Mouse (Mus musculus) heart, embryonic 15.5 days (tissue): ENCODE data around the gene Tpk1. TPM values are rescaled to one million over a fixed set of nuclear protein-coding genes. Genes with fewer than 3 reads are reported as not detected.

Source experiments
- ATAC-seq: fragments of 200-750 bp; cut with Nextera tagmentation; replicated peaks from 2 replicates; pipeline ENCODE4 v1.8.0; 2017; ENCODE audit warnings: low read depth, moderate TSS enrichment; ENCODE audit not compliant: insufficient number of reproducible peaks, insufficient read depth, low FRiP score
- H3K27ac ChIP-seq: fragments of 300-500 bp; sonication (generic); 2 replicates; pipeline ENCODE4 v1.5.1; 2015; ENCODE audit warnings: mild to moderate bottlenecking, inconsistent platforms
- H3K27me3 ChIP-seq: fragments of 300-500 bp; sonication (generic); 2 replicates; pipeline ENCODE4 v1.6.1; 2015; ENCODE audit warnings: inconsistent platforms
- H3K36me3 ChIP-seq: fragments of 300-500 bp; sonication (generic); 2 replicates; pipeline ENCODE4 v1.6.1; 2015; ENCODE audit warnings: mild to moderate bottlenecking, inconsistent platforms
- H3K4me1 ChIP-seq: fragments of 300-500 bp; sonication (generic); replicated peaks from 2 replicates; pipeline ENCODE4 v1.6.1; 2015; ENCODE audit warnings: inconsistent platforms
- H3K4me2 ChIP-seq: fragments of 300-500 bp; sonication (generic); 2 replicates; pipeline ENCODE4 v1.6.1; 2015; ENCODE audit warnings: inconsistent platforms, mild to moderate bottlenecking, moderate library complexity
- H3K4me3 ChIP-seq: fragments of 300-500 bp; sonication (generic); 2 replicates; pipeline ENCODE4 v1.5.1; 2015; ENCODE audit warnings: mild to moderate bottlenecking, inconsistent platforms
- H3K9ac ChIP-seq: fragments of 300-500 bp; sonication (generic); 2 replicates; pipeline ENCODE4 v1.6.1; 2015; ENCODE audit warnings: mild to moderate bottlenecking, inconsistent platforms
- H3K9me3 ChIP-seq: fragments of 300-500 bp; sonication (generic); replicated peaks from 2 replicates; pipeline ENCODE4 v1.6.1; 2016; ENCODE audit warnings: inconsistent platforms
- WGBS: fragments of 180-500 bp; shearing (Covaris S2); methylation state at CpG from one replicate; pipeline ENCODE4 v1.1.7; 2015; ENCODE audit warnings: mixed read lengths; 5-methylcytosine and 5-hydroxymethylcytosine counted together
- polyA plus RNA-seq: library from polyadenylated mRNA; unstranded; fragments of >200 nt; fragmentation: Nextera tagmentation; extraction: Ambion mirVana; gene quantifications from 2 replicates; pipeline ENCODE4 v1.2.1, GENCODE M21; 2015

The Tpk1 gene
- polyA plus RNA-seq, 1 experiment from 2014 or later: 6.6 TPM

DNA sequence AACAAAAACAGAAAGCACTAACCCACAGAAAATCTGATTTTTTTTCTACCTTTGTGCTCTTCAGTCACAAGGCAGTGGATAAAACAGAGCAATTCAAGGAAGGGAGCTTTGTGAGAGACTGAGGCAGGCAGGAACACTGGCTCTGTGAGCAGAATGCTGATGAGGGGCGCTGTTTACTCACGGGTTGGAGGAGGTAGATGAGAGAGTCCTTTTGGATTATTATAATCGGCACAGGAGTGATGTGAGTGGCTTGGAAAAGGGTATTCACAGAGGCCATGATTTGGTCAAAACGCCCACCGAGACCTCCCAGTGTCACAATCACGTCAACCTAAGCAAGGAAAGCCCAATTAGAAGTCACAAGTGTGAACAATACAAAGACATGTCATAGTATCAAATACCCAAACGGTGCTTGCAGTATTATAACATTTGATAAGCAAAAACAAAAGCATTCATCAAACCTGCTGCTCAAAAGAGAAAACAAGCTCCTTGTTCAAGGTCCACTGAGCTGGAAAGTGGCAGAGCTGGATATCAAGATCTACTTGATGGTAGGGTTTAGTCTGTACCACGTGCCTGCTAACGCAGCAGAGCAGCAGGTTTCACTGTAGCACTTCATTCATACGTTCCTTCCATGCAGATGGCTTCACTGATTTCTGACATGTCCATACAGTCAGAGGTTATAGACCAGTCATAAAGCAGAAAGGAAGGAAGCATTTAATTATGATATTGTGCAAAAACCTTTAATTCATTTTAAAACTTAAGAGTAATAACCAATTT lies 197.1 kb downstream of the Tpk1 start:
- WGBS: 80% methylated on average over 10 of the region's 10 CpGs
- no peaks in the 10 kb centered on the region for H3K9me3 ChIP-seq
- no peak for ATAC-seq
- H3K4me2 ChIP-seq: no peak overlapping the region
- H3K4me3 ChIP-seq: no peak overlapping the region
- H3K27me3 ChIP-seq: no peaks in the 10 kb centered on the region
- H3K27ac ChIP-seq: no peak overlapping the region
- H3K9ac ChIP-seq: no peak overlapping the region
- no peaks in the 10 kb centered on the region for H3K36me3 ChIP-seq
- H3K4me1 ChIP-seq: no peaks in the 10 kb centered on the region

DNA sequence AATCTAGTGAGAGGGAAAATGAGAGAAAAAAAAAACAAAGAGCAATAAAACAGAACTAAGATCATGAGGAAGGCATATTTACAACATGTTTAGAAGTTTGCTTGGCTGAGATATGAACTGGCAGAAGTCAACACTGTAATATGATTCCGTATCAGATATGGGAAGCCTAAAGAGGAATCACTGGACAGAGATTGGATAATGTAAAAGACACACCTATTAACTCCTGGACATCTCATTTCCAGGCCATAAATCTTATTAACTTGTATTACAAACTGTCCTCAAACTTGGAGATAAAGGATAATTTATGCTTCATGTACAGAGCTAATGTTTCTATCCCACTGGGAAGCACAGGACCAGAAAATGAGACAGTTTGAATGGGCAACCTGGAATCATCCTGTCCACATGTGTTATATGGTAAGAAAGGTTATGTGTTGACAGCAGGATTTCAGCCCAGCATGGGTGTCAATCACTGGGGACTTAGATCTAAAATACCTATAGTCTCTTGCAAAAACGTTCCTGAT lies 203.2 kb downstream of the Tpk1 start:
- Histone ChIP-seq H3K27me3 (no peaks in the 10 kb centered on the region), H3K9ac (no peak overlapping the region), H3K4me2 (no peak overlapping the region), H3K27ac (no peak overlapping the region), H3K36me3 (no peaks in the 10 kb centered on the region), H3K4me3 (no peak overlapping the region), H3K4me1 (no peaks in the 10 kb centered on the region), H3K9me3 (no peaks in the 10 kb centered on the region)
- no peak for ATAC-seq
- WGBS: 70% methylated on average over 2 of the region's 2 CpGs

DNA sequence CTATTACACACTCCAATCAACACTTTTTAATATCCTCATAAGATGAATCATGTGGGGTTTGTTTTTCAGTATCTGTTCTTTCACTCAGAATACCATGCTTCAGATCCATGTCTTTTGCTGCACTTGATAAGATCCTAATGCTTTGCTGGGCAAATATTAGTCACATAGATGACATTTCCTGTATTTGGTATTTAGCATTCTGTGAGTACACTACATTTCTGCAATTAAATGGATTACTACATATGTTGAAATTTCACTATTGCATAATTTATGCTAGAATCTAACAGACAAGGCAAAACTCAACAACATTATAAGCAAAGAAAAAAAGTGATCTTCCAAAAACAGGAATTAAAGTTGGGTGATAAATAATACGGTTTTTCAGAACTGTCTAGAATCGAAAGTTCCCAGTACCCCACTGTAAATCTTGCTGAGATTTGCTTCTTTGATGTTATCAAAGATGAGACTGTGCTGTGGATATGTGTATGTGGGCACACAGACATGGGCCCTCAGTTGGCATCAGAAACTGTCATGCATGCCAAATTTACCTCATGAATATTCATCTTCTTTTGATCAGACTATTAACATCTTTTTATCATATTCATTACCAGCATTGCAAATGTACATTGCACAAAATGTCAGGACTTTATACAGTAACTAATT lies 203.8 kb downstream of the Tpk1 start:
- WGBS: 74% methylated on average over 2 of the region's 2 CpGs
- H3K36me3 ChIP-seq: no peaks in the 10 kb centered on the region
- H3K27ac ChIP-seq: no peak overlapping the region
- no peak overlapping the region for H3K9ac ChIP-seq
- no peak for ATAC-seq
- H3K9me3 ChIP-seq: no peaks in the 10 kb centered on the region
- no peak overlapping the region for H3K4me3 ChIP-seq
- H3K27me3 ChIP-seq: no peaks in the 10 kb centered on the region
- H3K4me1 ChIP-seq: no peaks in the 10 kb centered on the region
- no peak overlapping the region for H3K4me2 ChIP-seq

DNA sequence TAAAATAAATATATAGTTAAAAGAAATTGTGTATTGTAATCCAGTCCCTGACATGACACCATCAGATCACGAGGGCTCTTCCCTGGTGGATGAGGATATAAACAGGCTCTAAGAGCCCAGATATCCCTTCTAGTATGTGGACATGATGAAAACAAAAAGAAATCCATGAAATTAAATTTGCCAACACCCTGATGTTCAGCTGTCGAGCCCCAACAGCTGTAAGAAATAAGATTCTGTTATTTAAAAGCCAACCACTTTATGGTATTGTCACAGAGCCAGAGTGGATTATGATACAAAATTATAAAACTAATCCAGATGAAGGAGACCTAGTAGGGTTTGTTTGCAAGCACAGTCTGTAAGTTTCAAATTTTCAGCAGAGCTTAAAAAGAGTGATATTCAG lies 207.0 kb downstream of the Tpk1 start:
- H3K4me2 ChIP-seq: no peak overlapping the region
- H3K27ac ChIP-seq: no peak overlapping the region
- no peak overlapping the region for H3K9ac ChIP-seq
- no peaks in the 10 kb centered on the region for H3K36me3 ChIP-seq
- WGBS: 80% methylated on average over 2 of the region's 2 CpGs
- no peaks in the 10 kb centered on the region for H3K27me3 ChIP-seq
- H3K4me1 ChIP-seq: no peaks in the 10 kb centered on the region
- no peaks in the 10 kb centered on the region for H3K9me3 ChIP-seq
- H3K4me3 ChIP-seq: no peak overlapping the region
- ATAC-seq: no peak

DNA sequence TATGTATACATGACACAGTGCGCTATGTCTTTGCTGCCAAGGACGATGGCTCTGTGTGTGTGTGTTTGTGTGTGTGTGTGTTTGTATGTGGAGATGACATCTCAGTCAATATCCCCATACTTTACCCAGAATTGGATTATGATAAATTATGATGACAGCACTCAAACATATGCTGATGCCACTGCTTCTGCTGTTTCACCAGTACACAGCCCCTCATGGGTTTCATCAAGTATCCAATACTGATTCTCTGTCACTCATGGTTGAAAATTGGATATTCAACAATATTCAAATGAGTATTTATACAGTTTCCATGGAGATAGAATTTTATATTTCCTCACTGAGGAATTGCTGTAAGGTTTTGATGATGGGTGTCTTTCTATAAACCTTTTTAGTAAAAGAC lies 208.1 kb downstream of the Tpk1 start:
- no peak overlapping the region for H3K4me2 ChIP-seq
- H3K9ac ChIP-seq: no peak overlapping the region
- WGBS: 96% methylated on average over 2 of the region's 2 CpGs
- H3K27me3 ChIP-seq: no peaks in the 10 kb centered on the region
- H3K27ac ChIP-seq: no peak overlapping the region
- ATAC-seq: no peak
- no peaks in the 10 kb centered on the region for H3K9me3 ChIP-seq
- no peaks in the 10 kb centered on the region for H3K36me3 ChIP-seq
- H3K4me1 ChIP-seq: no peaks in the 10 kb centered on the region
- no peak overlapping the region for H3K4me3 ChIP-seq

DNA sequence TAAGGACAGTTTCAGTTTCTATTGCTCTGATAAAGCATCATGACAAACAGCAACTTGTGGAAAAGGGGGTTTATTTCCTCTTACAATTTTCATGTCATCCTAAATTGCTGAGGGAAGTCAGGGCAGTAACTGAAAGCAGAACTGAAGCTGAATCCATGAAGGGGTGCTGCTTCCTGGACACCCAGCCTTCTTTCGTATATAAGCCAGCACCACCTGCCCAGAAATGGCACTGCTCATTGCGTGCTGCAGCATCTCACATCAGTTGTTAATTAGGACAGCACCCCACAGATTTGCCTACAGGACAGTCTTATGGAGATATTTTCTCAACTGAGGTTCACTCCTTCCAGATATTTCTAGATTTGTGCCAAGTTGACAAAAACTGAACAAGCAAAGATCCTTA lies 216.6 kb downstream of the Tpk1 start:
- Histone ChIP-seq H3K36me3 (no peaks in the 10 kb centered on the region), H3K4me1 (no peaks in the 10 kb centered on the region), H3K9me3 (no peaks in the 10 kb centered on the region), H3K4me3 (no peak overlapping the region), H3K9ac (no peak overlapping the region), H3K27ac (no peak overlapping the region), H3K4me2 (no peak overlapping the region), H3K27me3 (no peaks in the 10 kb centered on the region)
- no peak for ATAC-seq
- WGBS: 80% methylated on average over 2 of the region's 2 CpGs

DNA sequence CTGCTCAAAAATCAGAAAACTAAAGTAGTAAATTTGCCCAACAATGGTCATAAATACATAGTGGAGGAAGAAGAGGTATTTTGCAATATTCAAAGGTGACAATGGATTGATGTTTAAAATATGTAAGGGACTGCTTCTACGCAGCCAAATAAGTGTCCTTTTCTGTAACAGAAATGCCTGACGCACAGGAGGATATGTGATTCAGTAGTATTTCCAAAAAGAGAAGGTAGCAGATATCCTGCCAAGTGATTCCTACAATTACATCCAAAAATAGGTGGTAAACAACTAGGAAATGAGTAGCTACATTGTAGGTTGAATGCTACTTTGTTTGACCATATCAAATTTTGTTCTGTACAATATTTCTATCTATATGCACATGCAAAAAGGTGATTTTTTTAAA lies 220.2 kb downstream of the Tpk1 start:
- H3K9me3 ChIP-seq: no peaks in the 10 kb centered on the region
- no peak for ATAC-seq
- no peaks in the 10 kb centered on the region for H3K36me3 ChIP-seq
- no peaks in the 10 kb centered on the region for H3K27me3 ChIP-seq
- WGBS: 82% methylated on average over 2 of the region's 2 CpGs
- H3K4me2 ChIP-seq: no peak overlapping the region
- H3K4me3 ChIP-seq: no peak overlapping the region
- no peaks in the 10 kb centered on the region for H3K4me1 ChIP-seq
- no peak overlapping the region for H3K27ac ChIP-seq
- no peak overlapping the region for H3K9ac ChIP-seq

DNA sequence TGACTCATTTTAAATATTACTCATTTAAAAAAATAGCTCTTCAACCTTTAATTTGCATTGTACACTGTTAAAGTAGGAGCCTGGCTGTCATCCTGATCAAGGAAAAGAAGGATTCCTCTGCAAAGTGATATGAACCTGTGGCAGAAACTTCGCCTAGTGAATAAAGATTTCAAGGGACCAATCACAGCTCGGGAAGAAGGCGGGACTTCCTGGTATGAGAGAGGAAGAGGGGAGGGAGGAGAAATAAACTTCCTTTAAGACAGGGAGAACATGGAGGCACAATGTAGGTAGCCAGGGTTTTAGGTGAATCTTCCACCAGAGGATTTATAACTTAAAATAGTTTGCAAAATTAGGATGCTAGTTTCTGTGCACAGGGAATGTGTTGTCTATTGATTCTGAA lies 223.9 kb downstream of the Tpk1 start:
- Histone ChIP-seq H3K27ac (no peak overlapping the region), H3K36me3 (no peaks in the 10 kb centered on the region), H3K27me3 (no peaks in the 10 kb centered on the region), H3K9ac (no peak overlapping the region), H3K9me3 (no peaks in the 10 kb centered on the region), H3K4me2 (no peak overlapping the region), H3K4me3 (no peak overlapping the region), H3K4me1 (no peaks in the 10 kb centered on the region)
- 90% methylated on average over 3 of the region's 3 CpGs for WGBS
- ATAC-seq: no peak

DNA sequence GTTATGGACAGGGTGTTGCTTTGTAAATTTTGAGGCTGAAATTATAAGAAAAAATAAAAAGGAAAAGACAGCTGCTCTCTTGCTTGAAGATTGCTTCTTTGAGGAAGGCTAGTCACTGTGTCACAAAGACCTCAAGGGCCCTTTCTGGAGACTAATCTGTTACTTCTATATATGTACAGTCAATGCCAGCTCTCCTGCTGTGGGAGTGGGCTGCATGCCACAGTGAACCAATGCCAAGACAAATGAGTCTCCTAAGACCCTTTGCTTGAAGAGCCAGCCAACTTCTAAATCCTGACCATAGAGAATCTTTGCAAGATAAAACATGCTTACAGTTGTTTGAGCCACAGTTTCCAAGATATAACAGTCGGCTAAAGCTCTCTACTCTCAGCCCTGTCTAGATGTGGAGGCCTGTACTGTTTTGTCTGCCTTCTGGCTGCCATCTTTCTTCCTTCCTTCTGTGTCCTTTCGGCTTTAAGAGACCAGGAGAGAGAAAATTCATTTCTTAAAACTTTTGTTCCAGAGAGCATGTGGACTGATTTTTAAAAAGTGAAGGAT lies 230.0 kb downstream of the Tpk1 start:
- H3K36me3 ChIP-seq: no peaks in the 10 kb centered on the region
- 65% methylated on average over 2 of the region's 2 CpGs for WGBS
- H3K9ac ChIP-seq: no peak overlapping the region
- no peaks in the 10 kb centered on the region for H3K4me1 ChIP-seq
- no peak overlapping the region for H3K4me2 ChIP-seq
- no peak overlapping the region for H3K27ac ChIP-seq
- H3K27me3 ChIP-seq: no peaks in the 10 kb centered on the region
- no peak for ATAC-seq
- H3K4me3 ChIP-seq: no peak overlapping the region
- H3K9me3 ChIP-seq: no peaks in the 10 kb centered on the region

DNA sequence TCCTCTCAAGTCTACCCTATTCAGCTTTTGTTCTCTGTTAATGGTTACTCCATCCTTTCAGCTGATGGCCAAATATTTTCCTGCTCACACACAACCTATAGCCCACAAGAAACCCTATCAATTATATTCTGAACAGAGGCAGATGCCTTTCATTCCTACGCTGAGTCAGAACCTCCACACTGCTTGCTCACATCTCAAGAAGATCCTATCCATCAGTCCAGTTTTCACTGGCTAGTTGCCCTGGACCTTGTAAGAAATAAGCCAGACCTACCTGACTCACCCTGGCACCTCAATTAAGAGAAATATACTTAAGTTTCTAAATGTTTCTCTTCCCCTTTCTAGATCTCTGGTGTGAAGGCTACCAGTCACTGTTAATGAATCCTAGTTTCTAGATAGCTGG lies 231.7 kb downstream of the Tpk1 start:
- H3K27ac ChIP-seq: no peak overlapping the region
- no peak overlapping the region for H3K9ac ChIP-seq
- H3K4me3 ChIP-seq: no peak overlapping the region
- no peaks in the 10 kb centered on the region for H3K36me3 ChIP-seq
- no peak for ATAC-seq
- H3K4me1 ChIP-seq: no peaks in the 10 kb centered on the region
- 67% methylated on average over 1 of the region's 1 CpGs for WGBS
- H3K9me3 ChIP-seq: no peaks in the 10 kb centered on the region
- H3K4me2 ChIP-seq: no peak overlapping the region
- H3K27me3 ChIP-seq: no peaks in the 10 kb centered on the region

DNA sequence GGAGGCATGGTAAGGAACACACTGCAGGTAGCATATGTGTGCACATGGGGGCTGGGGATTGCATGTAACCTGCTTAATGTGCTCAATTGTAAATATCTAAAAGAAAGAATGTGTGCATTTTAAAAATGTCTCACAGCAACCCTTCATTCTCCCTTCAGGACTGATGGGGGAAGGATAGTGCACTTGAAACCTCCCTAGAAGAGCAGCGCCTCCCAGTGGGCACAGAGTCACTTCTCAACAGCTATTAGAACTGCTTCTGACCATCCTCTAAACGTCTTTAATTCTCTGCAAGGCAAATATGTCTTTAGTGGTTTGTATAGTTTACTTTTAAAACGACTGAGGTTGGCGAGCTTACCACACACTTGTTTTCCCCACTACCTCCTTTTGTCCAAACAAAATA lies 241.1 kb downstream of the Tpk1 start:
- no peaks in the 10 kb centered on the region for H3K4me1 ChIP-seq

More for the DNA sequence above, 241.1 kb downstream of the Tpk1 start:
- H3K9ac ChIP-seq: no peak overlapping the region
- no peak overlapping the region for H3K4me3 ChIP-seq
- H3K4me2 ChIP-seq: no peak overlapping the region
- no peaks in the 10 kb centered on the region for H3K36me3 ChIP-seq
- H3K9me3 ChIP-seq: no peaks in the 10 kb centered on the region
- no peak for ATAC-seq
- 41% methylated on average over 4 of the region's 4 CpGs for WGBS
- no peaks in the 10 kb centered on the region for H3K27me3 ChIP-seq
- H3K27ac ChIP-seq: no peak overlapping the region
